Mouse (Mus musculus) ES-Bruce4 (cell line): ENCODE results near the gene Efr3b. TPM values are rescaled to one million over a fixed set of nuclear protein-coding genes. Genes with fewer than 3 reads are reported as not detected.

ENCODE experiments used
- H3K27ac ChIP-seq: 2 replicates; pipeline ENCODE4 v1.5.1; 2012; ENCODE audit warnings: low read length, inconsistent platforms; ENCODE audit not compliant: insufficient read depth
- H3K27me3 ChIP-seq: 2 replicates; pipeline ENCODE4 v1.6.1; 2012; ENCODE audit warnings: mild to moderate bottlenecking, low read length, inconsistent platforms; ENCODE audit not compliant: control insufficient read depth, poor library complexity, insufficient read depth, severe bottlenecking
- H3K36me3 ChIP-seq: 2 replicates; pipeline ENCODE4 v1.6.1; 2012; ENCODE audit warnings: inconsistent platforms, mild to moderate bottlenecking, low read length, moderate library complexity; ENCODE audit not compliant: control insufficient read depth, poor library complexity, insufficient read depth, severe bottlenecking
- H3K4me1 ChIP-seq: one replicate; pipeline ENCODE4 v1.8.1; 2011; ENCODE audit warnings: low read length; ENCODE audit not compliant: control insufficient read depth, insufficient read depth
- H3K4me3 ChIP-seq: 2 replicates; pipeline ENCODE4 v1.5.1; 2011; ENCODE audit warnings: low read depth, mild to moderate bottlenecking, low read length
- H3K9ac ChIP-seq: 2 replicates; pipeline ENCODE4 v1.6.1; 2012; ENCODE audit warnings: low read depth, mild to moderate bottlenecking, inconsistent platforms; ENCODE audit not compliant: poor library complexity, severe bottlenecking
- H3K9me3 ChIP-seq: replicated peaks from 2 replicates; pipeline ENCODE4 v1.6.1; 2012; ENCODE audit warnings: mild to moderate bottlenecking, low read length, inconsistent platforms; ENCODE audit not compliant: control insufficient read depth, poor library complexity, insufficient read depth, severe bottlenecking
- CTCF ChIP-seq: IDR thresholded peaks from one replicate; pipeline ENCODE4 v1.8.1; 2011; ENCODE audit warnings: low read depth, low read length
- EP300 ChIP-seq: IDR thresholded peaks from 2 replicates; pipeline ENCODE4 v1.6.1; 2011; ENCODE audit warnings: low read depth, low read length; ENCODE audit not compliant: insufficient read depth
- POLR2A ChIP-seq: IDR thresholded peaks from one replicate; pipeline ENCODE4 v1.8.1; 2011; ENCODE audit warnings: low read length; ENCODE audit not compliant: insufficient read depth
- polyA plus RNA-seq: library from polyadenylated mRNA; stranded (reverse); fragments of >200 nt; gene quantifications from 2 replicates; pipeline ENCODE4 v1.2.4, GENCODE M21; 2011; ENCODE audit warnings: low read depth; ENCODE audit not compliant: missing spikeins, insufficient read depth, insufficient read length

The Efr3b gene
- polyA plus RNA-seq, 1 experiment, result 3.7 TPM

- Histone ChIP-seq H3K4me3 (no peak overlapping the region), H3K27me3 (no peaks in the 10 kb centered on the region), H3K9ac (no peak overlapping the region), H3K36me3 (no peaks in the 10 kb centered on the region), H3K27ac (no peak overlapping the region), H3K4me1 (no peaks in the 10 kb centered on the region), H3K9me3 (no peaks in the 10 kb centered on the region)
- TF ChIP-seq CTCF, result no peak
- TF ChIP-seq POLR2A, result no peak
- TF ChIP-seq EP300, result no peak
Measured at GRCm38 (mm10) chr12:4065498-4065897, 26.8 kb upstream of the Efr3b start.

- Histone ChIP-seq H3K9me3 (no peaks in the 10 kb centered on the region), H3K4me1 (no peaks in the 10 kb centered on the region), H3K27ac (no peak overlapping the region), H3K36me3 (no peaks in the 10 kb centered on the region), H3K4me3 (no peak overlapping the region), H3K27me3 (no peaks in the 10 kb centered on the region), H3K9ac (no peak overlapping the region)
- TF ChIP-seq POLR2A (no peak), EP300 (no peak), CTCF (no peak)
Measured at GRCm38 (mm10) chr12:4059683-4060082, 21.0 kb upstream of the Efr3b start.

GRCm38 (mm10) chr12:4058321-4058720 lies 19.6 kb upstream of the Efr3b start:
- H3K9me3 ChIP-seq, result no peaks in the 10 kb centered on the region
- no peaks in the 10 kb centered on the region for H3K27me3 ChIP-seq
- H3K9ac ChIP-seq, result no peak overlapping the region
- no peak overlapping the region for H3K4me3 ChIP-seq
- TF ChIP-seq POLR2A, result no peak
- TF ChIP-seq CTCF, result no peak
- no peak for TF ChIP-seq EP300
- H3K4me1 ChIP-seq, result no peaks in the 10 kb centered on the region
- H3K27ac ChIP-seq, result no peak overlapping the region
- H3K36me3 ChIP-seq, result no peaks in the 10 kb centered on the region

- Histone ChIP-seq H3K27me3 (no peaks in the 10 kb centered on the region), H3K9ac (no peak overlapping the region), H3K4me3 (no peak overlapping the region), H3K27ac (no peak overlapping the region), H3K9me3 (no peaks in the 10 kb centered on the region), H3K36me3 (no peaks in the 10 kb centered on the region), H3K4me1 (no peaks in the 10 kb centered on the region)
- TF ChIP-seq EP300, result no peak
- no peak for TF ChIP-seq POLR2A
- no peak for TF ChIP-seq CTCF
Measured at GRCm38 (mm10) chr12:4054845-4055244, 16.1 kb upstream of the Efr3b start.

- TF ChIP-seq EP300 (no peak), POLR2A (no peak), CTCF (no peak)
- Histone ChIP-seq H3K4me3 (no peak overlapping the region), H3K9me3 (no peaks in the 10 kb centered on the region), H3K4me1 (no peaks in the 10 kb centered on the region), H3K9ac (no peak overlapping the region), H3K27me3 (no peaks in the 10 kb centered on the region), H3K36me3 (no peaks in the 10 kb centered on the region), H3K27ac (no peak overlapping the region)
Measured at GRCm38 (mm10) chr12:4053643-4054042, 14.9 kb upstream of the Efr3b start.

- no peaks in the 10 kb centered on the region for H3K36me3 ChIP-seq
- H3K4me3 ChIP-seq, result no peak overlapping the region
- no peaks in the 10 kb centered on the region for H3K4me1 ChIP-seq
- H3K9me3 ChIP-seq, result no peaks in the 10 kb centered on the region
- no peak overlapping the region for H3K9ac ChIP-seq
- TF ChIP-seq EP300, result no peak
- no peak for TF ChIP-seq CTCF
- no peak for TF ChIP-seq POLR2A
- H3K27me3 ChIP-seq, result no peaks in the 10 kb centered on the region
- no peak overlapping the region for H3K27ac ChIP-seq
Measured at GRCm38 (mm10) chr12:4050861-4051425, 12.2 kb upstream of the Efr3b start.
